Mouse (Mus musculus) forebrain, embryonic 13.5 days (tissue): Measurements from ENCODE around the gene Efhc1. TPM values are rescaled to one million over a fixed set of nuclear protein-coding genes. Genes with fewer than 3 reads are reported as not detected.

Experiments
- ATAC-seq: fragments of 200-750 bp; cut with Nextera tagmentation; 2 replicates; pipeline ENCODE4 v1.8.0; 2017
- H3K27ac ChIP-seq: fragments of 300-500 bp; sonication (generic); 2 replicates; pipeline ENCODE4 v1.5.1; 2015; ENCODE audit warnings: inconsistent platforms, mild to moderate bottlenecking, moderate library complexity
- H3K27me3 ChIP-seq: fragments of 300-500 bp; sonication (generic); 2 replicates; pipeline ENCODE4 v1.6.1; 2015; ENCODE audit warnings: mild to moderate bottlenecking, inconsistent platforms
- H3K36me3 ChIP-seq: fragments of 300-500 bp; sonication (generic); 2 replicates; pipeline ENCODE4 v1.6.1; 2015; ENCODE audit warnings: mild to moderate bottlenecking, inconsistent platforms; ENCODE audit not compliant: poor library complexity, severe bottlenecking
- H3K4me1 ChIP-seq: fragments of 300-500 bp; sonication (generic); 2 replicates; pipeline ENCODE4 v1.6.1; 2015; ENCODE audit warnings: inconsistent platforms
- H3K4me2 ChIP-seq: fragments of 300-500 bp; sonication (generic); 2 replicates; pipeline ENCODE4 v1.6.1; 2015; ENCODE audit warnings: inconsistent platforms, mild to moderate bottlenecking, moderate library complexity
- H3K4me3 ChIP-seq: fragments of 300-500 bp; sonication (generic); 2 replicates; pipeline ENCODE4 v1.5.1; 2015; ENCODE audit warnings: mild to moderate bottlenecking, inconsistent platforms
- H3K9ac ChIP-seq: fragments of 300-500 bp; sonication (generic); 2 replicates; pipeline ENCODE4 v1.6.1; 2015; ENCODE audit warnings: mild to moderate bottlenecking, inconsistent platforms
- H3K9me3 ChIP-seq: fragments of 300-500 bp; sonication (generic); replicated peaks from 2 replicates; pipeline ENCODE4 v1.6.1; 2016; ENCODE audit warnings: inconsistent platforms
- WGBS: fragments of 180-500 bp; shearing (Covaris S2); methylation state at CpG from one replicate; pipeline ENCODE4 v1.1.7; 2015; 5-methylcytosine and 5-hydroxymethylcytosine counted together
- polyA plus RNA-seq: library from polyadenylated mRNA; unstranded; fragments of >200 nt; fragmentation: Nextera tagmentation; extraction: Ambion mirVana; gene quantifications from 2 replicates; pipeline ENCODE4 v1.2.1, GENCODE M21; 2015

Gene Efhc1
- polyA plus RNA-seq, 1 experiment from 2014 or later: 1.5 TPM

DNA sequence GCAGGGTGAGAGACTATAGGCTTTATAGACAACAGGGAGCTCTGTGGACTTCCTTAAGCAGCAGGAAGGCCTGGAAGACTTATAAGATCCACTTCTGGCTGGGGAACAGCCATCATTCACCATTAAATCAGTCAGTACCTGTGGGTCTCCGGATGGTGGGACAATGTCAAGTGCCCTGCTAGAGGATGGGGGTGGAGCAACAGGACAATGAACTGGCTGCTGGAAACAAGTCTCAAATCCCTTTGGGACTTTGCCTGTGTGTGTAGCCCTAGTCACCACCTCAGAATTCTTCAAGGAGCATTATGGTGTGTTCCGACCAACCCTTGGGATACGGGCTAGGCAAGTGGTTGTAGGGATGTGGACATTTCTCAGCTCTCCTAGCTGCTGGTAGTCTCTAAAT lies 71.7 kb downstream of the Efhc1 start:
- WGBS: 95% methylated on average over 3 of the region's 3 CpGs
- no peaks in the 10 kb centered on the region for H3K4me1 ChIP-seq
- no peak for ATAC-seq

DNA sequence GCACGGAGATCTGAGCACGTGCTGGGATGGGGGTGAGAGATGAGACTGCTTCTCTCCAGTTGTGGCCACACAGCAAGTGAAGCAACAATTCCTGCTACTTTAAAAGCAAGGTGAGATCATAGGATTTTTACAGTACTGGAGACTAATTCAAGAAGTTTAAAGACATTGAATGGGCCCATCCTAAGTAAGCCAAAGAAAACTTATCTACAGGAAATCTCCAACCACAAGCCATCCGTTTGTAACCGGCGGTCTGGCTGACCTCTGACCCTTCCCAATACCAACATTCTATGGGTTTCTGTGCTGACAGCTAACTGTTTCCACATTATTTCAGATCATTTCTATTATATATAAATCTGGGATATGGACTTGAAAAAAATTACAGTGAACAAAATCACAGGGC lies 73.8 kb downstream of the Efhc1 start:
- no peak for ATAC-seq
- Histone ChIP-seq H3K4me3 (no peak overlapping the region), H3K9ac (no peak overlapping the region), H3K4me2 (no peak overlapping the region), H3K27ac (no peak overlapping the region), H3K36me3 (no peaks in the 10 kb centered on the region), H3K9me3 (no peaks in the 10 kb centered on the region), H3K4me1 (no peaks in the 10 kb centered on the region), H3K27me3 (no peaks in the 10 kb centered on the region)
- WGBS: 91% methylated on average over 5 of the region's 5 CpGs

More for the DNA sequence above, 71.7 kb downstream of the Efhc1 start:
- Histone ChIP-seq H3K4me2 (no peak overlapping the region), H3K27me3 (no peaks in the 10 kb centered on the region), H3K9me3 (no peaks in the 10 kb centered on the region), H3K36me3 (no peaks in the 10 kb centered on the region), H3K4me3 (no peak overlapping the region), H3K27ac (no peak overlapping the region), H3K9ac (no peak overlapping the region)

DNA sequence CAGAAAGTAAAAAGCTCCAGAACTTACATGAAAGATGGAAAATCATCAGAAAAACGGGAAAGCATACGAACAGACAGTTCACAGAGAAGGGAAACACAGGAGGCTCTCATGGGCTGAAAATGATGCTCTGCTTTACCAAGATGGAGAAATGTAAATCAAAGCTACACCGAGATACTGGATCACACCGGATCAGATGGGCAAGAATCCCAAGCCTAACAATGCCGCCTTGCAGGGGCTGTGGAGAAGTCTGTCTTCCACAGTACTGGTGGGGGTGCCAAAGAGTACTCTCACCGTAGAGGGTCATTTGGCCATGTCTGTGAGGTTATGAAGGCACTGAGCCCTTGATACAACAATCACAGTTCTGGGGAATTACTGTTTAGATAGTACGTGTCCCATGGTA lies 75.1 kb downstream of the Efhc1 start:
- H3K9me3 ChIP-seq: no peaks in the 10 kb centered on the region
- H3K4me1 ChIP-seq: no peaks in the 10 kb centered on the region
- H3K4me2 ChIP-seq: no peak overlapping the region
- 88% methylated on average over 7 of the region's 7 CpGs for WGBS
- no peaks in the 10 kb centered on the region for H3K27me3 ChIP-seq
- no peak overlapping the region for H3K4me3 ChIP-seq
- no peaks in the 10 kb centered on the region for H3K36me3 ChIP-seq
- ATAC-seq: no peak
- no peak overlapping the region for H3K27ac ChIP-seq
- no peak overlapping the region for H3K9ac ChIP-seq

DNA sequence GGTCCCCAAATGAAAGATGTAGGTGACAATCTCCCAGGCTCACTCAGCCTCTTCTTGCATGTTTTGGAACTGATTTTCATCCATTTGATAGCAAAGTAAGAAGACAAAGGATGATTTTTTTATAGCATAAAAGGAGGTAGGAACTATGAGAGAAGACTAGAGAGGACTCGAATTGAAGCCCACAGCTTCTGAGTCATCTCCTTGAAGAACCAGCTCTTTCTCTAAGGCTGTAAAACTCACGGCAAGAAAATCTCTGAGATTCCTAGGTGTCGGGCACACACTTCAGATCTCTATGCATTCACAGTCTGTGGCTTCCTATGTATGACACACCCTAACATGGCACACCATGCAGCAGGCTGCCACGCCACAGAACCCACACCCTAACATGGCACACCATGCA lies 77.6 kb downstream of the Efhc1 start:
- WGBS: 93% methylated on average over 4 of the region's 4 CpGs
- no peaks in the 10 kb centered on the region for H3K36me3 ChIP-seq

DNA sequence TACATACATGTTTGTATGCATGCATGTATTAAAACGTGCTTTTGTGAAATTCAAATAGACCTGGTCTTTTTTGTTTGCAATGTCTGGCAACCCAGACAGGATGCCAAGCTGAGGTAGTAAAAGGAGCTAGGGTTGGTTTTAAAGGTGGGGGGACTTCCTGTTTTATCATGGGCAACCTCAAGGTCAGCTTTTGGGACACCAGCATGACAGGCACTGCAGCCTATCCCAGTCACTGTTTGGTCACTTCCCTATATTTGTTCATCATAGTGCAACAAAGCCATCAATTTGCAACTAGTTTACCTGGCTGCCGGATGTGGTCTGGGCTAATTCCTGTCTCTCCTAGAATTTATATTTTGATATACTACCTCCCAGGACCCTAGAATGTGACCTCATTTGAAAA lies 80.2 kb downstream of the Efhc1 start:
- 88% methylated on average over 2 of the region's 2 CpGs for WGBS
- H3K4me2 ChIP-seq: no peak overlapping the region

More for the DNA sequence above, 77.6 kb downstream of the Efhc1 start:
- Histone ChIP-seq H3K9ac (no peak overlapping the region), H3K9me3 (no peaks in the 10 kb centered on the region), H3K4me1 (no peaks in the 10 kb centered on the region), H3K27ac (no peak overlapping the region), H3K4me2 (no peak overlapping the region), H3K27me3 (no peaks in the 10 kb centered on the region), H3K4me3 (no peak overlapping the region)
- ATAC-seq: no peak

DNA sequence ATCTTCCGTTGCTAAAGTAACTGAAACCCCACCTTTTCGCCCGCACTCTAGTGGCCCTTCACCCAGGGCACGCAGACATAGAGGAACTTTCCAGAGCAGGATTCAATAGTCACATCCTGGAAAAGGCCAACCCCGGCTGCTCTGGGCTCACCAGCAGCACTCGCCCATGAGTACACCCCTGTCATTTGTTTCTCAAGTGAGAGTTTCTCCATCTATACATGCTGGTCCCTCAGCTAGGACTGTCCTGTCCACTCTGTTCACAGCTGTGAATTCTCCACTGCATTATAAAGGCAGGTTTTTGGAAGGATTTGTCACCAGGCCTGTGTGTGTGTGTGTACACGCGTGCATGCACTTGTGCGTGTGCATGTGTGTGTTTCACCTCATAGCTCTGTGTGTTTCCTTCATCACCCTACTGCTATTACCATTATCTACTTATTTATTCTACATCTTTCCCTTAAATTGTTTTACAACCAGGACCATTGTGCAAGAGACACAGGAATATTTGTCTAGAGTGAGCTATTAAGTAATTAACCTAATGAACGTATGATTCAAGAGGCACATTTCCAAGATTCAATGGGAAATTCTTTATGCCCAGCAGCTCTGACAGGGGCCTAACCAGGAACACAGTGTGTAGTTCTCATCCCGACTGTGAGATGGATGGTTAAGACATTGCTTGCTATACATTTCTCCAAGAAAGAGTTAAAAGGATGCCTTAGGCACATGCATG lies 81.8 kb downstream of the Efhc1 start:
- WGBS: 92% methylated on average over 11 of the region's 11 CpGs
- no peak for ATAC-seq
- Histone ChIP-seq H3K4me1 (no peaks in the 10 kb centered on the region), H3K36me3 (no peaks in the 10 kb centered on the region), H3K4me3 (no peak overlapping the region), H3K4me2 (no peak overlapping the region), H3K9me3 (no peaks in the 10 kb centered on the region), H3K27me3 (no peaks in the 10 kb centered on the region), H3K27ac (no peak overlapping the region), H3K9ac (no peak overlapping the region)

More for the DNA sequence above, 80.2 kb downstream of the Efhc1 start:
- Histone ChIP-seq H3K27me3 (no peaks in the 10 kb centered on the region), H3K27ac (no peak overlapping the region), H3K4me3 (no peak overlapping the region), H3K36me3 (no peaks in the 10 kb centered on the region), H3K9ac (no peak overlapping the region), H3K4me1 (no peaks in the 10 kb centered on the region), H3K9me3 (no peaks in the 10 kb centered on the region)
- ATAC-seq: no peak

DNA sequence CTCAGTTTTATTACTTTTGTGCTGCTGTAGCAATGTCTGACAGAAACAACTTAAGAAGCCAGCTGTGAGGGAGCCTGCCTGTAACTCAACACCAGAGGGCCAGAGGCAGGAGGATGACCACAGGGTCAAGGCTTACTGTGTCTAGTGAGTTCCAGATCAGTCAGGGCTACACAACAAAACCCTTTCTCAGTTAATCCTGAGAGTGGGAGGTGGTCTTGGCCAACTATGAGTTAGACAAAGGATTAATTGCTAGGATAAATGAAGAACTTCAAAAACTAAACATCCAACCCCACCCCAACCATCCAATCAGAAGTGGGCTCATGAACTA lies 82.3 kb downstream of the Efhc1 start:
- H3K27me3 ChIP-seq: no peaks in the 10 kb centered on the region
- H3K27ac ChIP-seq: no peak overlapping the region
- no peak overlapping the region for H3K4me3 ChIP-seq
- H3K36me3 ChIP-seq: no peaks in the 10 kb centered on the region
- no peaks in the 10 kb centered on the region for H3K9me3 ChIP-seq
- H3K9ac ChIP-seq: no peak overlapping the region
- ATAC-seq: no peak
- H3K4me2 ChIP-seq: no peak overlapping the region
- no peaks in the 10 kb centered on the region for H3K4me1 ChIP-seq

DNA sequence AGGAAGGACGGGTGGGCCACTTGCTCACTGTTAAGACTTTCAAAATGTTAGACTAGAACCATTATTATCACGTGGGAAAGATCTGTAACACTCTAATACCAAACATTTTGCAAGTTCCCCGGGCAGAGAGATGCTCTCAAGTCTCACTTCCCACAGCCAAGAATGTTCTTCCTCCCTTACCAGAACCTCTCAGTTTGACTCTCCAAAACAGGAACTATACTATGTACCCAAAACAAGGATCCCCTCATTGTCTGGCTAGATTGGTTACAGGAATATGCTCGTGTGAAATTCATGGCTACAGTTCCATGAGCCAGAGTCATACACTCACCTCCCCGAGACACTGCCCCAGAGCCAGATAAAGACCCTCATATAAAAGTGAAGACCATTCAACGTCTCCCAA lies 84.5 kb downstream of the Efhc1 start:
- no peak overlapping the region for H3K9ac ChIP-seq
- H3K9me3 ChIP-seq: no peaks in the 10 kb centered on the region
- WGBS: 83% methylated on average over 6 of the region's 6 CpGs

DNA sequence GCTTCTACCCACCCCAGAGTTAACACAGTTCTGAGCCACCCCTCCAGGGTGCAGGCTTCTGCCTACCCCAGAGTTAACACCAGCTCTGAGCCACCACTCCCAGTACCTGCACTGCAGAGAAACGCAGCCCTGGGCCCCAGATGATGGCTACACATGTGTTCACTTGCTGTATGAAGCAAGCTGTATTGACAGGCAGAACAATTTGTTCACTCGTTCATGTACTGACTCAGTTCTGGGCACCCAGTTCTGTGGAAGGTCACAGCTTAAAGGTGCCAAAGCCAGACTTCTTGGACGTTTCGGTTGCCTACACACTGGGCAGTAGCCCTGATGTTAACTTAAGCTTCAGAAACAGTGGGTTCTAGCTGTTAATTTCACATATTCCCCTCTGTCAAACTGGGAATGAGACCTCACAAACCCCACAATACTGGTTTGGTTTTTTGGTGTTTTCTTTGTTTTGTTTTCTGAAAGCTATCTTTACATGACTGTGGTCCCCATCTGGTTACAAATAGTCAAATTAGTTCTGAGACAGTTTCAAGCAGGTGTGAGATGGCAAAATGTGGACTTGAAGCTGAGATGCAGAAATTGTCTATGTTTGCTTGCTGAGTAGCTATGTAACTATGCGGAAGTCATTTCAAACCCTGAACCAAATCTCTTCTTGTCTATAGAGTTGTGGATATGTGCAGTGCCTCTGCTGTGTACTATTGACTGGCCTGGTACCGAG lies 86.6 kb downstream of the Efhc1 start:
- no peak overlapping the region for H3K27ac ChIP-seq
- ATAC-seq: no peak
- no peak overlapping the region for H3K4me3 ChIP-seq
- no peak overlapping the region for H3K4me2 ChIP-seq
- H3K36me3 ChIP-seq: no peaks in the 10 kb centered on the region
- no peak overlapping the region for H3K9ac ChIP-seq
- no peaks in the 10 kb centered on the region for H3K4me1 ChIP-seq
- WGBS: 90% methylated on average over 6 of the region's 6 CpGs
- H3K9me3 ChIP-seq: no peaks in the 10 kb centered on the region
- no peaks in the 10 kb centered on the region for H3K27me3 ChIP-seq

More for the DNA sequence above, 84.5 kb downstream of the Efhc1 start:
- Histone ChIP-seq H3K27ac (no peak overlapping the region), H3K36me3 (no peaks in the 10 kb centered on the region), H3K27me3 (no peaks in the 10 kb centered on the region), H3K4me1 (no peaks in the 10 kb centered on the region), H3K4me2 (no peak overlapping the region), H3K4me3 (no peak overlapping the region)
- ATAC-seq: no peak

DNA sequence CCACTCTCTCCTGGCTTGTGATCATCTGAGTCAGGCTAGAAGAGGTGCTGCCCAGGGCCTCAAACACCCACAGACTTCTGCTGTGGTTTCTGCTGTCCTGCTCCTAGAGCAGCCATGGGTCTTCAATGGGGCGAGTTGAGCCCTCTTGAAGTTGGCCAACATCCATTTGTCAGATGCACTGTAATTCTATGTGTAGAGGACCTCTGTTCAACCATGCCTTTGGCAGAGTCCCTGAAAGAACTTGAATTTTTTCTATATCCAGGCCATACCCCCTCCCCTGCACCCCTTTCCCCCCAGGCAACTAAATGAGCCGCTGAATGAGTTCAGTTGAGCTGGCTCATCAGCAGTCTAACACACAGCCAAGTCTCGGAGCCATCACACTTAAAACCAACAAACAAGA lies 88.1 kb downstream of the Efhc1 start:
- no peak for ATAC-seq
- Histone ChIP-seq H3K9me3 (no peaks in the 10 kb centered on the region), H3K27me3 (no peaks in the 10 kb centered on the region), H3K36me3 (no peaks in the 10 kb centered on the region), H3K9ac (no peak overlapping the region), H3K4me2 (no peak overlapping the region), H3K4me1 (no peaks in the 10 kb centered on the region), H3K4me3 (no peak overlapping the region), H3K27ac (no peak overlapping the region)
- 94% methylated on average over 3 of the region's 3 CpGs for WGBS

DNA sequence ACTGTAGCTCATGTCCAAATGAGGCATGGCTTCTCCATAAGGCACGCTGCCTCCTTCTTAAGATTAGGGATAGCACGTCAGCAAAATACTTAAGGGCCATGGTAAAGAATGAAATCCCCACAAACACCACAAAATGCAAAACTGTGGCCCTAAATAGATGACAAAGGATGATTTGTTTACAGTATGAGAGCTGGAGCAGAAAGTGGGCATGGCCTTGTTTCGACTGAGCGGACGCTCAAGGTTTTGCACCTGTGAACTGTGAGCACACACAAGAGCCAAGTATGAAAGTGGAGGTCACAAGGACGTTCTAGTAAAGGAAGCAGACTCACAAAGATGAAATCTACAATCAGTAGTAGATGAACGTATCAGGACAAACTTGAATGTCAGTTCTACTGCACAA lies 88.7 kb downstream of the Efhc1 start:
- ATAC-seq: no peak
- 93% methylated on average over 7 of the region's 7 CpGs for WGBS
- Histone ChIP-seq H3K9me3 (no peaks in the 10 kb centered on the region), H3K4me3 (no peak overlapping the region), H3K27ac (no peak overlapping the region), H3K36me3 (no peaks in the 10 kb centered on the region), H3K9ac (no peak overlapping the region), H3K4me1 (no peaks in the 10 kb centered on the region), H3K4me2 (no peak overlapping the region), H3K27me3 (no peaks in the 10 kb centered on the region)
